Mouse (Mus musculus) thymus, postnatal 0 days (tissue): Measurements from ENCODE around the gene Cfc1. TPM values are rescaled to one million over a fixed set of nuclear protein-coding genes. Genes with fewer than 3 reads are reported as not detected.
"Not testable (repeated sequence)": the region's sequence is repeated elsewhere in the genome, so short reads cannot be mapped to it uniquely, and the experiment has no call there.

ENCODE experiments used
- DNase-seq: peaks from one replicate; pipeline ENCODE4 v3.0.0-alpha.2; 2015; ENCODE audit warnings: low spot score
- polyA plus RNA-seq: library from polyadenylated mRNA; unstranded; fragments of >200 nt; fragmentation: Nextera tagmentation; extraction: Ambion mirVana; gene quantifications from 2 replicates; pipeline ENCODE4 v1.2.1, GENCODE M21; 2015

Gene Cfc1
- not detected in 2 replicates for polyA plus RNA-seq

GRCm38 (mm10) chr1:34535043-34535698, at the start of gene Cfc1:
Gene Cfc1 (plus strand): TSS chr1:34535648.
- DNase-seq: not testable (repeated sequence)

- DNase-seq: no peak
Observed at GRCm38 (mm10) chr1:34487383-34487782, 48.1 kb upstream of the Cfc1 start.

GRCm38 (mm10) chr1:34489852-34490541, 45.5 kb upstream of the Cfc1 start:
- DNase-seq: no peak

DNA sequence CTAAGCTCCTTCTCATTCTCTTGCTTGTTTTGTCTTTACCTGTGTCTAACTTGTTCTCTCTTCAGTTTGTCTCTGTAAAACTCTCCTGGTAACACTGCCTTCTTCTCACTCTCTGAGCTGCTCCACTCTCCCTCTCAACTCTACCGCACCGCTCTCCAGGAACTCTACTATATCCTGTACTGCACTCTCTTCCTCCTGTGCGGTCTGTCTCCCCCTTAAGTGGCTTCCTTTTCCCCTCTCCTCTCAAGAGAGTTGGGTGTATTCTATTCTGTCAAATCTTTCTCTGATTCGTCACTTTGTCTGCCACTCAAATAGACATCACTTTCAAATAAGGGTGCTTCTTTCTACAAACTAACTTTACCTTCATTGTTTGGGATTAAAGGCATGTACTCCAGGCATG, 44.0 kb upstream of the Cfc1 start:
- DNase-seq: no peak

DNA sequence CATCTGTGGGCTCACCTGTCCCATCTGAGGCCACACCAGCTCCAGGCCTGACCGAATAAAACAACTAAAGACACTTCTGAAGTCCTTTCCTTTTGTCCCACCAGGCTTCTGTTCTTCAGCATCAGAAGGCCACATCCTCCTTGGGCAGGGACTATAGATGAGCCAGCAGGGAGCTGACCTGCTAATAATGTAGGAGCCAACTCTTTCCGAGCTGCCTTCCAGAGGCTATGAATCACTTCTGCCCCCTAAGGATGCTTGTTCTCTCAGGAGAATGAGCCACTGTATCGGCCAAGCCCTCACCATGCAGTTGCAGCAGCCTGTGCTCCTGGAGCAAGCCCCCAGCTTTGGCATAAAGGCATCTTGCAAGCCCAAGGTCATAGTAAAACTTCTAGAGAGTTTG, 32.5 kb upstream of the Cfc1 start:
- no peak for DNase-seq

DNA sequence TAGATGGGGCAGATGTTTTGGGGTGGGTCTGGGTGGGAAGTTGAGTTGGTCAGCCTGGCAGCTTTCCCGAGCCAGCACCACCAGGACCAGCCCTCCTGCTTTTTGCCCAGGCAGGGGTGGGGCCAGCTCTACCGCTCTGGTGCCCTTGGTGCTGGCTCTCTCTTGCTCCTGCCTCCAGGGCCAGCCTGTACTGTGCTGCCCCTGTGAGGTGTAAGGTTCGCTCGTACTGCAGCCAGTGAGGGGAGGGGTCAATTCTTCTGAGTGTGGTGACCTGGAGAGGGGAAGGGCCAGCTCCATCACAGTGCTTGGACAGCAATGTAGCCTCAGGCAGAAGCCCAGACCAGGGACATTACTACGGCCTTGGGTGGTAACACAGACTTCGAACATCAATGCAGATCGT, 30.1 kb upstream of the Cfc1 start:
- DNase-seq: no peak

DNA sequence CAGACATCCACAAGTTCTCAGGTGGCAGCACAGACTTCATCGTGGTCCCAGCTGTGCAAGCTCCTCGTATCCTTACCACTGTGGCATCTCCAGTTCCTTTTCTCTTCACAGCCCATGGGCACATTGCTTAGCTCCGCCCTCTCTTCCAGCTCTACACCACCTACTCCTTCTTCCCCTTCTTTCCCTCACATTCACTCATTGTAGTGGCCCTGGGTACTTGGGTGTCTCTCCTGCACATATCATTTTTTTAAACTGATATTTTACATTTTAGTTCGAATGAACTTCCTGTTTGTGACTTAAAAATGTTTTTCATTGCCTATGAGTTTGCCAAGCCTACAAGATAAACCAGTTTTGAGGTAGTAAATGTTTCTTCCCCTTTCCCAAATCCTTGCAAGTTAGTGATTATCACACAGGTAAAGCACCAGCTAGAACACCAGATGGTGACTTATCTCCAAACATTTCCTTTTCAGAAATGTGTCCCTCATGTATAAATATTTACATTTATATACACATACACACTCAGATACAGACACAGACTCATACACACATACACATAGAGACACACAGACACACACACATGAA, 29.4 kb upstream of the Cfc1 start:
- DNase-seq: no peak

- no peak for DNase-seq
Observed at GRCm38 (mm10) chr1:34507986-34508385, 27.5 kb upstream of the Cfc1 start.

DNA sequence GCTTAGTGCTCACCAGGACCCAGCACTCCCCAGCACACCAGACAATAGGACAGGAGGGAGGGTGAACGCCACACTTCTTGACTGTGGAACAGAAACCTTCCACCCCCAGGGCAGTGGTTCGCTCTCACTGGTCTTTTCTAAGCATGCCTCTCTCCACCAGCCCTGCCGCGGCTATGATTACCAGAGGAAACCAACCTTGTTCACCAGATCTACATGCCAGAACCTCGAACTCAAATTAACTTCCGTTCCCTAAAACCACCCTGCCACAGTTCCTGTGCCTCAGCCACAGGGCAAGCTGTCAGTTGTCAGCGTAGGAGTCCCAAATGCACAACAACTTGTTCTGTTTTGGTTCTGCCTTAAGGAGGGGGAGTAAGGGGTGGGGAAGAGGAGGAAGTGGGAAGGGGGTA, 24.9 kb upstream of the Cfc1 start:
- peak; percentile 57 for DNase-seq

DNA sequence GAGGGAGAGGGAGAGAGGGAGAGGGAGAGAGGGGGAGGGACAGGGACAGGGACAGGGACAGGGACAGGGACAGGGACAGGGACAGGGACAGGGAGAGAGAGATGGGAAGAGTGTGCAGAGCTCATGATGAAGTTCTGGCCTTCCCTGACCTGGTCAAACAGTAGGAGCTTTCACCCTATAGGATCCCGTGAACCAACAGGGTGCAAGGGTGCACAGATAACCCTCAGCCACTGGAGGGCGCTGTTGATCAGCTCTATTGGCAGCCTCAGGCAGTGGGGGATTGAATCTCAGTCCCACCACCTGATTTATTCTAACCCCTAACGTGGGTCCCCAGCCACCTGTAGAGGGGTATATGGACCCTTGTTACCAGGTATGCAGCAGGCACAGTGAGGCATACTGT, 24.4 kb upstream of the Cfc1 start:
- peak; percentile 57 for DNase-seq

GRCm38 (mm10) chr1:34513068-34513467, 22.4 kb upstream of the Cfc1 start:
- DNase-seq: no peak

DNA sequence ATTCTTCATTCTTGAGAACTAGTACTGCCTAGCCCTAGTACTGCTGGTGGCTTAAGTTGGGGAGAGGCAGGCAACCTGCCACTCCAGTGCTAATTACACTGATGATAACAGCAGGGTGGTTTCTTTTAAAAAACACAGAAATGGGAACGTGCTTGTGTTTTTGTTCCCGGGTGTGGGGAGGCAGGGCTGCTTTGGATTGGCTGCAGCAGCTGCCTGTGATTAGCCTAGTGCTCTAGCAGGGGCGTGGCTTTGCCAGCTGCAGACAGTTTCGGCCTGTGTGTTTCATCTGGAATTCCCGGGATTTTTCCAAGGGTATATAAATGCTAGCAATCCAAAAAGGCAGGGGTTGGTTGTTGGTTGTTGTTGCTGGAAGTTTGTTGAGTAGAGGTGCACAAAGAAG, 18.9 kb upstream of the Cfc1 start:
- no peak for DNase-seq

GRCm38 (mm10) chr1:34517297-34517696, 18.2 kb upstream of the Cfc1 start:
- DNase-seq: not testable (repeated sequence)

GRCm38 (mm10) chr1:34517797-34518196, 17.7 kb upstream of the Cfc1 start:
- not testable (repeated sequence) for DNase-seq

GRCm38 (mm10) chr1:34518259-34518658, 17.2 kb upstream of the Cfc1 start:
- no peak for DNase-seq

- DNase-seq: no peak
Observed at GRCm38 (mm10) chr1:34522205-34522849, 13.1 kb upstream of the Cfc1 start.

DNA sequence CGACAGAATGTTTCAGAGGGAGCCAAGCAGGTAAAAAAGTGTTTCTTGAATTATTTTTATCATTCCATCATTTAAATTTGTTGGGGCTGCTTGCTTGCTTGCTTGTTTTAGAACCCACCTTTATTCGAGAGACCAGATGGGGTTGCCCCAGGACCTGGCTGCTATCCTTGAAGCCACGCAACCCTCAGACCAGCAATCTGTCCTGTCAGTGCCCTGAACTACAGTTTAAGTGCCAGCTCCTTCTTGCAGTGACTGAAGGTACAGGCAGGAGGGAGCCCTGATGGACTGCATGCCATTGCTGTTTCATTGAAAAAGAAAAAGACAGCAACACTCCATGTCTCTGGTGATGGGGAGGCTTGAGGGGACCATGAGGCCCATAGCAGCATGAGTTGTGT, 12.6 kb upstream of the Cfc1 start:
- DNase-seq: no peak

DNA sequence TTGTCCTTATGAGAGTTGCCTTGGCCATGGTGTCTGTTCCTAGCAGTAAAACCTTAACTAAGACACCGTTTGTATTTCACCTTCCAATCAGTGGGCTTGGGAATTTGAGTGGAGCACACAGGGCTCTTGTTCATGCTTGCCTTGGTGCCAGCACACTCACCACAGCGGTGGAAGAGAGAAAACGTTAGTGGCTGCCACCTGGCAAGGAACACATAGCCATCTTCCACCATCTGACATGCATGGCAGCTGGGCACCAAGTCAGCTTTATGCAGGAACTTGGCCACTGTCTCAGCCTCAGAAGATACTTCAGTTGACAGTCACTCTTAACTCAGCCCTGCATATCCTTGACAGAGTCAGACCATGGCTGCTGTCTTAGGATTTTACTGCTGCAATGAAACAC, 11.8 kb upstream of the Cfc1 start:
- DNase-seq: no peak

DNA sequence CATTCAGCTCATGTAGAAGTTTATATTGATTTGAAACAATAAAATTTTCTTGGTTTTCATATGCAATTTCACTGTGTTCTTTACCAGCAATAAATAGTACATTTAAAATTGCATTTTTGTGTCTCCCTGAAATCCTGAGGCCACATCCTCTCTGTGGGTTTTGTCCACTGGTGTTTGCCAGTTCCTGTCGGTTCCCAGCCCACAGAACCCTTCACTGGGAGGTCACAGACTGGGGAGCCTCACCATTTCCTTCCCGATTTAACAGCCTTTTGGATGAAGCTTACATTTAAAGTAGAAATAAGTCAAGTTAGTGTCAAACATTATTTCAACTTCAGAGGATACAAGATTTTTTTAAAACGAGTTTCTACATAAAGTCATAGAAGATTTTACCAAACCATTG, 874 bp upstream of the Cfc1 start:
- DNase-seq: not testable (repeated sequence)

- no peak for DNase-seq
Observed at GRCm38 (mm10) chr1:34536291-34536766, 881 bp downstream of the Cfc1 start.

DNA sequence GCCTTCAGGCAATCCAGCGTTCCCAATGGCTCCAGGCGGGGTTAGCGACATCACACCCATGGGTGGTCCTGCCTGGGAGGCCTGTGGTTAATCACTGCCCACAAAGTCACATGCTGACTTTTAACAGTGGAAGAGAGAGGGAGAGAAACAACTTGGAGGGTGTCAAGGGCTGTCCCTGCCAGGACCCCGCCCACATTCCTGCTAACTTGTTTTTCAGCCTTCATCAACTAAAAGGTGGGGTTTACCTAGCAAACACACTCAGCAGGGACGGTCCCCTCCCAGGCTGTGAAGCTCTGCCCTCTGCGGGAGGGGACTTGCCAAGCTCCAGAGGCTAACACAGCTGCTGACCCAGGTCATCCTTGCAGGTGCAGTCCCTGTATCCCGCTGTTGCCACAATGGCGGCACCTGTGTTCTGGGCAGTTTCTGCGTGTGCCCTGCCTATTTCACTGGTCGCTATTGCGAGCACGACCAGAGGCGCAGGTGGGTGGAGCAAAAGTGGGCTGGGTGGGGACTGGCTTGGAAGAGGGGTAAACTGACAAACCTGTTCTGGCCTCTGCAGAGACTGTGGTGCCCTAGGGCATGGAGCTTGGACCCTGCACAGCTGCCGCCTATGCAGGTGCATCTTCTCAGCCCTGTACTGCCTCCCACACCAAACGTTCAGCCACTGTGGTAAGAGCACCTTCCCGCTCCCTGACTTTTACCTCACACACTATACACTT, 1.5 kb downstream of the Cfc1 start:
- no peak for DNase-seq
